Mouse (Mus musculus) liver, embryonic 11.5 days (tissue): ENCODE measurements around the gene Gngt2. TPM values are rescaled to one million over a fixed set of nuclear protein-coding genes. Genes with fewer than 3 reads are reported as not detected.

Experiments
- ATAC-seq: fragments of 200-750 bp; cut with Nextera tagmentation; replicated peaks from 2 replicates; pipeline ENCODE4 v1.8.0; 2017; ENCODE audit warnings: moderate number of reproducible peaks, mild to moderate bottlenecking, moderate TSS enrichment, moderate library complexity; ENCODE audit not compliant: low FRiP score
- DNase-seq: peaks from one replicate; pipeline ENCODE4 v3.0.0-alpha.2; 2017; ENCODE audit warnings: low spot score
- H3K27ac ChIP-seq: fragments of 300-500 bp; sonication (generic); 2 replicates; pipeline ENCODE4 v1.5.1; 2014; ENCODE audit warnings: mild to moderate bottlenecking, low read depth, low read length, control low read depth
- H3K27me3 ChIP-seq: fragments of 300-500 bp; sonication (generic); replicated peaks from 2 replicates; pipeline ENCODE4 v1.6.1; 2014; ENCODE audit warnings: low read length, mixed read lengths; ENCODE audit not compliant: control insufficient read depth, insufficient read depth
- H3K36me3 ChIP-seq: fragments of 300-500 bp; sonication (generic); 2 replicates; pipeline ENCODE4 v1.6.1; 2014; ENCODE audit warnings: mild to moderate bottlenecking, low read length, moderate library complexity, mixed read lengths; ENCODE audit not compliant: control insufficient read depth, insufficient read depth
- H3K4me1 ChIP-seq: fragments of 300-500 bp; sonication (generic); replicated peaks from 2 replicates; pipeline ENCODE4 v1.6.1; 2014; ENCODE audit warnings: low read length, mixed read lengths; ENCODE audit not compliant: control insufficient read depth, insufficient read depth
- H3K4me2 ChIP-seq: fragments of 300-500 bp; sonication (generic); 2 replicates; pipeline ENCODE4 v1.6.1; 2014; ENCODE audit warnings: mild to moderate bottlenecking, control low read depth, moderate library complexity
- H3K4me3 ChIP-seq: fragments of 300-500 bp; sonication (generic); 2 replicates; pipeline ENCODE4 v1.5.1; 2014; ENCODE audit warnings: low read depth, low read length, control low read depth
- H3K9ac ChIP-seq: fragments of 300-500 bp; sonication (generic); 2 replicates; pipeline ENCODE4 v1.6.1; 2014; ENCODE audit warnings: low read depth, low read length, control low read depth
- H3K9me3 ChIP-seq: fragments of 300-500 bp; sonication (generic); 2 replicates; pipeline ENCODE4 v1.6.1; 2016; ENCODE audit warnings: low read length, inconsistent platforms, mixed read lengths; ENCODE audit not compliant: control insufficient read depth
- WGBS: fragments of 180-500 bp; shearing (Covaris S2); extraction: QIAGEN DNeasy Blood & Tissue Kit; methylation state at CpG from one replicate; pipeline ENCODE4 v1.1.7; 2014; 5-methylcytosine and 5-hydroxymethylcytosine counted together
- polyA plus RNA-seq: library from polyadenylated mRNA; unstranded; fragments of >200 nt; fragmentation: Nextera tagmentation; extraction: Ambion mirVana; gene quantifications from 2 replicates; pipeline ENCODE4 v1.2.1, GENCODE M21; 2014

Gngt2 gene
- polyA plus RNA-seq: 19.5 and 22.3 TPM in 2 replicates

GRCm38 (mm10) chr11:95837059-95837458 lies at the start of gene Gngt2:
Gngt2 (plus strand) TSS chr11:95837216.
- Histone ChIP-seq H3K4me2 (peak within 1 kb of the TSS; percentile 11; the same call in 1 of the 2 replicates), H3K27me3 (peaks cover 33% of the 10 kb centered on the region), H3K9ac (no peak within 1 kb of the TSS), H3K36me3 (no peaks in the 10 kb centered on the region), H3K4me3 (no peak within 1 kb of the TSS), H3K9me3 (no peaks in the 10 kb centered on the region), H3K27ac (no peak within 1 kb of the TSS), H3K4me1 (peaks cover 40% of the 10 kb centered on the region)
- DNase-seq (no peak), ATAC-seq (no peak)
- WGBS: 71% methylated on average over 10 of the region's 10 CpGs

- WGBS: 80% methylated on average over 8 of the region's 8 CpGs
- no peak overlapping the region for H3K27ac ChIP-seq
- no peaks in the 10 kb centered on the region for H3K9me3 ChIP-seq
- H3K27me3 ChIP-seq: no peaks in the 10 kb centered on the region
- no peak overlapping the region for H3K4me3 ChIP-seq
- DNase-seq (no peak), ATAC-seq (no peak)
- H3K4me2 ChIP-seq: no peak overlapping the region
- H3K9ac ChIP-seq: no peak overlapping the region
- H3K4me1 ChIP-seq: peaks cover 13% of the 10 kb centered on the region
- no peaks in the 10 kb centered on the region for H3K36me3 ChIP-seq
Observed at GRCm38 (mm10) chr11:95789451-95789891, 47.5 kb upstream of the Gngt2 start.

GRCm38 (mm10) chr11:95791787-95792186 lies 45.2 kb upstream of the Gngt2 start:
- no peaks in the 10 kb centered on the region for H3K36me3 ChIP-seq
- no peaks in the 10 kb centered on the region for H3K9me3 ChIP-seq
- no peak overlapping the region for H3K4me2 ChIP-seq
- 78% methylated on average over 13 of the region's 13 CpGs for WGBS
- H3K9ac ChIP-seq: no peak overlapping the region
- no peak for DNase-seq
- H3K27ac ChIP-seq: no peak overlapping the region
- peaks cover 17% of the 10 kb centered on the region for H3K4me1 ChIP-seq
- peaks cover 11% of the 10 kb centered on the region for H3K27me3 ChIP-seq
- no peak overlapping the region for H3K4me3 ChIP-seq
- ATAC-seq: no peak

GRCm38 (mm10) chr11:95792950-95793509 lies 44.0 kb upstream of the Gngt2 start:
- Histone ChIP-seq H3K4me2 (peak overlapping the region; percentile 20), H3K4me3 (no peak overlapping the region), H3K9ac (peak overlapping the region; percentile 5; the same call in 1 of the 2 replicates), H3K27me3 (peaks cover 21% of the 10 kb centered on the region), H3K4me1 (peaks cover 17% of the 10 kb centered on the region), H3K27ac (0 out of 2 replicates have a peak overlapping the region, but pooled peaks have one; percentile 19), H3K9me3 (no peaks in the 10 kb centered on the region), H3K36me3 (no peaks in the 10 kb centered on the region)
- no peak for DNase-seq
- peak; percentile 85 for ATAC-seq
- WGBS: 70% methylated on average over 8 of the region's 8 CpGs

- WGBS: 74% methylated on average over 5 of the region's 5 CpGs
- Histone ChIP-seq H3K4me2 (no peak overlapping the region), H3K36me3 (no peaks in the 10 kb centered on the region), H3K9me3 (no peaks in the 10 kb centered on the region), H3K4me1 (peaks cover 17% of the 10 kb centered on the region), H3K27me3 (peaks cover 26% of the 10 kb centered on the region), H3K9ac (no peak overlapping the region), H3K27ac (no peak overlapping the region), H3K4me3 (no peak overlapping the region)
- no peak for ATAC-seq
- DNase-seq: no peak
Observed at GRCm38 (mm10) chr11:95794201-95794600, 42.8 kb upstream of the Gngt2 start.

GRCm38 (mm10) chr11:95795582-95795981 lies 41.4 kb upstream of the Gngt2 start:
- Histone ChIP-seq H3K27me3 (peaks cover 26% of the 10 kb centered on the region), H3K4me2 (no peak overlapping the region), H3K36me3 (no peaks in the 10 kb centered on the region), H3K9ac (no peak overlapping the region), H3K4me1 (peaks cover 24% of the 10 kb centered on the region), H3K27ac (no peak overlapping the region), H3K9me3 (no peaks in the 10 kb centered on the region), H3K4me3 (no peak overlapping the region)
- DNase-seq (no peak), ATAC-seq (no peak)
- WGBS: 52% methylated on average over 5 of the region's 5 CpGs

- no peak for ATAC-seq
- WGBS: 56% methylated on average over 5 of the region's 5 CpGs
- Histone ChIP-seq H3K4me1 (peaks cover 40% of the 10 kb centered on the region), H3K4me3 (no peak overlapping the region), H3K27me3 (no peaks in the 10 kb centered on the region), H3K4me2 (peak overlapping the region; percentile 12; the same call in 1 of the 2 replicates), H3K9me3 (peaks cover 6% of the 10 kb centered on the region), H3K27ac (peak overlapping the region; percentile 34; the same call in 1 of the 2 replicates), H3K36me3 (no peaks in the 10 kb centered on the region), H3K9ac (no peak overlapping the region)
- no peak for DNase-seq
Observed at GRCm38 (mm10) chr11:95805010-95805409, 32.0 kb upstream of the Gngt2 start.

- no peak overlapping the region for H3K4me3 ChIP-seq
- no peaks in the 10 kb centered on the region for H3K36me3 ChIP-seq
- H3K9ac ChIP-seq: 0 out of 2 replicates have a peak overlapping the region, but pooled peaks have one; percentile 0
- H3K4me2 ChIP-seq: peak overlapping the region; percentile 12
- no peaks in the 10 kb centered on the region for H3K27me3 ChIP-seq
- ATAC-seq (peak; percentile 53), DNase-seq (no peak)
- WGBS: 18% methylated on average over 3 of the region's 3 CpGs
- H3K27ac ChIP-seq: peak overlapping the region; percentile 54; the same call in 1 of the 2 replicates
- peaks cover 38% of the 10 kb centered on the region for H3K4me1 ChIP-seq
- H3K9me3 ChIP-seq: peaks cover 6% of the 10 kb centered on the region
Observed at GRCm38 (mm10) chr11:95805527-95805926, 31.5 kb upstream of the Gngt2 start.

GRCm38 (mm10) chr11:95807884-95808283 lies 29.1 kb upstream of the Gngt2 start:
- Histone ChIP-seq H3K36me3 (no peaks in the 10 kb centered on the region), H3K4me2 (peak overlapping the region; percentile 52), H3K4me3 (no peak overlapping the region), H3K27me3 (no peaks in the 10 kb centered on the region), H3K9me3 (peaks cover 6% of the 10 kb centered on the region), H3K4me1 (peaks cover 35% of the 10 kb centered on the region), H3K9ac (peak overlapping the region; percentile 55), H3K27ac (peak overlapping the region; percentile 97)
- 92% methylated on average over 5 of the region's 5 CpGs for WGBS
- DNase-seq (no peak), ATAC-seq (no peak)
